Mouse (Mus musculus): ENCODE measurements around the gene Kras. TPM values are rescaled to one million over a fixed set of nuclear protein-coding genes. Genes with fewer than 3 reads are reported as not detected.

Gene Kras
- polyA plus RNA-seq (2014; fragmentation: Illumina TruSeq; extraction: RNeasy Lipid Tissue Mini Kit (QIAGEN cat#74804); ENCODE audit: low read depth, low replicate concordance), result 57.7 TPM

GRCm38 (mm10) chr6:145250185-145250791 lies at the start of gene Kras:
TSS of gene Kras (minus strand) at chr6:145250239.

GRCm38 (mm10) chr6:145210816-145211338 lies 39.2 kb downstream of the Kras start, which contains the start of the genes Casc1 and Etfrf1:
TSS of gene Casc1 (minus strand) at chr6:145211005.
TSS of gene Etfrf1 (plus strand) at chr6:145211134.

Other genes starting within 250 kb of the Kras start
- not detected for gene Bcat1, start 174.1 kb downstream of the Kras start, polyA plus RNA-seq (2014; fragmentation: Illumina TruSeq; extraction: RNeasy Lipid Tissue Mini Kit (QIAGEN cat#74804); ENCODE audit: low read depth, low replicate concordance)
- 1.6 TPM for gene Lrmp, start 134.6 kb downstream of the Kras start, polyA plus RNA-seq (2014; fragmentation: Illumina TruSeq; extraction: RNeasy Lipid Tissue Mini Kit (QIAGEN cat#74804); ENCODE audit: low read depth, low replicate concordance)
- not detected for gene Casc1, start 39.2 kb downstream of the Kras start, polyA plus RNA-seq (2014; fragmentation: Illumina TruSeq; extraction: RNeasy Lipid Tissue Mini Kit (QIAGEN cat#74804); ENCODE audit: low read depth, low replicate concordance)
- gene Etfrf1, start 39.1 kb downstream of the Kras start, polyA plus RNA-seq (2014; fragmentation: Illumina TruSeq; extraction: RNeasy Lipid Tissue Mini Kit (QIAGEN cat#74804); ENCODE audit: low read depth, low replicate concordance), result 225 TPM

Measured in liver, adult 10 weeks (tissue).